Mouse (Mus musculus): Measurements from ENCODE around the gene Elk1. TPM values are rescaled to one million over a fixed set of nuclear protein-coding genes. Genes with fewer than 3 reads are reported as not detected.

Gene Elk1
- total RNA-seq (2014; rRNA removed) = 30.5 and 31.1 TPM in 2 replicates
- polyA plus RNA-seq (2015; fragmentation: Nextera tagmentation; extraction: Ambion mirVana) = 13.7 and 14.5 TPM in 2 replicates

DNA sequence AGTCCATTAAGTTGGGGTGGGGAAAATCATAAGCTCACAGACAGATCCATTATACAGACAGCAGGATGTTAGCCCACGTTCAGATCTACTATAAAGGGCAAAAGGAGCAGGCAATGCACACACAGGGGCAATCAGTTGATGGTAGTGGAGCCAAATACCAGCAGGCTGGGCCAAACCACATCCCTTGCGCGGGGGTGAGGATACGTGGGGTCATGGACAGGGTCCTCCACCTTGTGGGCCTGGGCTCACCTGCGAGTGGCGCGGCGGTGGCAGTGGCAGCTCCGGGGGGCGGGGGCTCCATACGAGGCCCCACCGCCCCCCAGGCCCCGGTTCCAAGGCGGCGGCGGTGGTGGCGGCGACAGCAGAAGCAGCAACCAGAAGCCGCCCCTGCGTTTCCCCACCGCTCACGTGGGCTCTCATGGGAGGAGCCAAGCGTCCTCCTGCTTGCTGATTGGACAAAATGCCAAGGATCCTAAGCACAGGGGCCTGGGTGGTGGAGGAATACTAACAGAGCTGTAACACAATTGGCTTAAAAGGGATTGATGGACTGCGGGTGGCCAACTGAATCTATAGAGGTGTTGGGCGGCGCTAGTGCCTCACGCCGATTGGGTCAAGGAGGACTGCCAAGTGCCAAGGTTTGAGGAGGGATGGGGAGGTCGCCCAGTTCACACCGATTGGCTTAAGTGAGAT lies at the start of gene Elk1:
TSS of gene Elk1 (minus strand) at position 418 of the 690 bp plus-strand sequence.
- ATAC-seq (peak; percentile 98), DNase-seq (ENCODE audit: low spot score) (peak; percentile 94)
- no peak for TF ChIP-seq CTCF (IDR thresholded peaks at IDR 0.05; ENCODE audit: low read depth)
- Histone ChIP-seq H3K27me3 (ENCODE audit: insufficient read depth, low read length) (no peaks in the 10 kb centered on the region), H3K27ac (peak within 1 kb of the TSS; percentile 81), H3K4me2 (ENCODE audit: low read depth, low read length) (peak within 1 kb of the TSS; percentile 56), H3K9ac (replicated peaks; ENCODE audit: low read length) (peak within 1 kb of the TSS; percentile 63), H3K9me3 (ENCODE audit: low read length) (no peaks in the 10 kb centered on the region), H3K4me3 (ENCODE audit: low read length) (peak within 1 kb of the TSS; percentile 57), H3K36me3 (ENCODE audit: insufficient read depth, low read length) (no peaks in the 10 kb centered on the region), H3K4me1 (ENCODE audit: insufficient read depth, low read length) (no peaks in the 10 kb centered on the region)
- 22% methylated on average over 25 of the region's 30 CpGs for WGBS

DNA sequence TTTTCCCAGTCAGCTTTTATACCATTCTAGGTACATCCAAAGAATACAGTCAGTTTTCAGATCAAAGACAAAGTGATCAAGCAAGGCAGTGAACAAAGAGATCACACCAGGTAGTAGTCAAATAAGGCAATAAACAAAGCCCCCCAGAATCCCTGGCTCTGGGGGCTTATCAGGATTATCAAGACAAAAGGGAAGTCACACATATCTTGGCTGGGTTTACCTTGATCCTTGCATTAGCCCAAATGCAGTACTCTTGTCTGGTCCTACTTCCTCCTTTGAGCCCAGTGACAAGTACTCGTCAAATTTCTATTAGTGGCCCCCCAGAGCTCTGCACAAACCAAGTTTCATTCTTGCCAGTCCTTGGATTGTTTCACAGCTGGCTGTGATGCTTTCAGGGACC lies 30.5 kb upstream of the Elk1 start:
- Histone ChIP-seq H3K4me1 (ENCODE audit: insufficient read depth, low read length) (no peaks in the 10 kb centered on the region), H3K4me3 (ENCODE audit: low read length) (no peak overlapping the region), H3K36me3 (ENCODE audit: insufficient read depth, low read length) (no peaks in the 10 kb centered on the region), H3K9ac (replicated peaks; ENCODE audit: low read length) (no peak overlapping the region), H3K9me3 (ENCODE audit: low read length) (no peaks in the 10 kb centered on the region), H3K27ac (no peak overlapping the region), H3K4me2 (ENCODE audit: low read depth, low read length) (no peak overlapping the region), H3K27me3 (ENCODE audit: insufficient read depth, low read length) (no peaks in the 10 kb centered on the region)
- ATAC-seq (no peak), DNase-seq (ENCODE audit: low spot score) (no peak)
- 68% methylated on average over 1 of the region's 1 CpGs for WGBS
- no peak for TF ChIP-seq CTCF (IDR thresholded peaks at IDR 0.05; ENCODE audit: low read depth)

DNA sequence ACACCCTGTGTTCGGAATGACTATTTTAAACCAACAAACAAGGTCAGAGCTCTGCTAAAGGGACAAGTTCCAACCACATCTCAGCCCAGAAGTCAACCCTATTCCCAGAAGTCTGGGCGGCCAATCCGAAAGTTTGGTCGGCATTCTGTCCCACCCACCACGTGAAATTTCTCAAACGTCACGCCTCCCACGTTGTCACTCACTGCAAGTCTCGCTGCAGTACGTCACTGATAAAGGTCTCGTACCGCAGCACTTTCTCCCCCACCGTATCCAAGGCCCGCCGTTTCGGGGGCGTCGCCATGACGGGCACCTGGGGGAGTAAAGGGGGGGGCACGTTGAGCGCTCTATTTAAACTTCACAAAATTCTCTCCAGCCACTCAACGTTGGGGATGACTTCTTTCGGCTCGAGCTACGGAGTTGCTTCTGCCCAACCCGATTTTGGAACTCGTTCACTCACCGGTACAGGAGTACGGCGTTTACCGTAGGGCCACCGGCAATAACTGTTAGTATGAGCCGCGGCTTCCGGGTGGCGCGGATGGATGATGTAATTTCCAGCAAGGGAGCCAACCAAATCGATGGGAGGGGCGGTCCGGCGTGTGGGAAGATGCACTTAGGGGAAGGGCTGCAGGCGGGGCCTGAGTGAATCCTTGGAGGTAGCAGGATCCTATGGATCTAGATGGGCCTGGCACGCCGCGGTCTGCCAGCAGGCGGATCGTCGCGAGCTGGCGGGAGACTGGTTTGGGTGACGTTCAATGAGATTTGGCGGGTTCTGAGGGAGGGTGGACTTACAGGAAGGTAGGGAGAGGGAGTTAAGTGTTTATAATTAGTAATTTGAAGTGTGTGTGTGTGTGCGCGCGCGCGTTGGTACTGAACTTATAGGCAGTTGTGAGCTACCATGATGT lies 11.3 kb upstream of the Elk1 start, which contains the start of gene Uxt:
TSS of gene Uxt (minus strand) at position 541 of the 902 bp plus-strand sequence.
- peak within 1 kb of the TSS; percentile 51 for H3K9ac ChIP-seq (replicated peaks; ENCODE audit: low read length)
- 30% methylated on average over 57 of the region's 57 CpGs for WGBS
- H3K36me3 ChIP-seq (ENCODE audit: insufficient read depth, low read length) = no peaks in the 10 kb centered on the region
- H3K9me3 ChIP-seq (ENCODE audit: low read length) = no peaks in the 10 kb centered on the region
- no peaks in the 10 kb centered on the region for H3K4me1 ChIP-seq (ENCODE audit: insufficient read depth, low read length)
- H3K4me2 ChIP-seq (ENCODE audit: low read depth, low read length) = peak within 1 kb of the TSS; percentile 54
- ATAC-seq = peak; percentile 97
- no peaks in the 10 kb centered on the region for H3K27me3 ChIP-seq (ENCODE audit: insufficient read depth, low read length)
- DNase-seq (ENCODE audit: low spot score) = peak; percentile 90
- peak within 1 kb of the TSS; percentile 46 for H3K4me3 ChIP-seq (ENCODE audit: low read length)
- peak within 1 kb of the TSS; percentile 78; the same call in 1 of the 2 replicates for H3K27ac ChIP-seq
- TF ChIP-seq CTCF (IDR thresholded peaks at IDR 0.05; ENCODE audit: low read depth) = peak; percentile 56

DNA sequence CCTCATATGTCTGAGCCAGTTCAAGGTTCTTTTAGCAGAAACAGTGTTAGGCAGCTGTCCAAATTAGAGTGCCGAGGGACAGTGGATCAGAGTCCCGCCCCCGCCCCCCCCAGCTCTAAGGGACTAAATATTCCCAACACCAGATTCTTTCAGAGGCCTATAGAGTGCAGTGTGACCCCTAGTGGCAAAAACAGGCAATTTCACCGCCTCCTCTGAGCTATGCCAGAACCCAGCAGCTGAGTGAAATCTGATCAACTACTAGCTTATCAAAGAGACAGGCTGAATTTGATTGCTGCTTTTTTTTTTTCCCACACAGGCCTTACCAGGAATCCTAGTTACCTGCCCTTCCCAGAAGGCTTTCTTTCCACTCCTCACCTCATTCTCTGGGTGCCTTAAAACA lies 4.4 kb downstream of the Elk1 start:
- no peaks in the 10 kb centered on the region for H3K36me3 ChIP-seq (ENCODE audit: insufficient read depth, low read length)
- peak; percentile 67 for TF ChIP-seq CTCF (IDR thresholded peaks at IDR 0.05; ENCODE audit: low read depth)

DNA sequence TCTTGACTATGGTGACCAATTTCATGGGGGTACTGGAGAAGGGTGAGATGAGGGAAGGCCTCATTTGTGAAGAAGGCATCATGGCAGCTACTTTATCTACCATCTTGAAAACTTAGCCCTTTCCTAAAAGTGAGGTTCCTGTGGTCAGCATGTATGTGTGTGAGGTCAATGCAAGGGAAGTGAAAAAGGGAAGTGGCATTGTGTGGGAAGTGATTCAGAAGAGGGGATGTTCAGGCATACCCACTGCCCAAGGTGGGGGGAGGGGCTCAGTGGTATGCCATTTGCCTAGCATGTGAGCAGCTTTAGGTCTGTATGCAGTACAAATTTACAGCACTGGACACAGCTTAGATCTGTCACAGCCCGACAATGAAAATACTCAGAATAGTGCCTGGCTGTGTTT lies 18.4 kb downstream of the Elk1 start:
- H3K9ac ChIP-seq (replicated peaks; ENCODE audit: low read length) = no peak overlapping the region
- H3K4me3 ChIP-seq (ENCODE audit: low read length) = no peak overlapping the region
- H3K27ac ChIP-seq = no peak overlapping the region
- H3K9me3 ChIP-seq (ENCODE audit: low read length) = no peaks in the 10 kb centered on the region
- peaks cover 5% of the 10 kb centered on the region; the same call in 1 of the 2 replicates for H3K36me3 ChIP-seq (ENCODE audit: insufficient read depth, low read length)
- DNase-seq (ENCODE audit: low spot score) = no peak
- H3K4me2 ChIP-seq (ENCODE audit: low read depth, low read length) = no peak overlapping the region
- WGBS = 82% methylated on average over 1 of the region's 1 CpGs
- H3K27me3 ChIP-seq (ENCODE audit: insufficient read depth, low read length) = no peaks in the 10 kb centered on the region
- ATAC-seq = no peak
- no peaks in the 10 kb centered on the region for H3K4me1 ChIP-seq (ENCODE audit: insufficient read depth, low read length)
- TF ChIP-seq CTCF (IDR thresholded peaks at IDR 0.05; ENCODE audit: low read depth) = no peak

More for the DNA sequence above, 4.4 kb downstream of the Elk1 start:
- Histone ChIP-seq H3K4me3 (ENCODE audit: low read length) (no peak overlapping the region), H3K4me2 (ENCODE audit: low read depth, low read length) (no peak overlapping the region), H3K27me3 (ENCODE audit: insufficient read depth, low read length) (no peaks in the 10 kb centered on the region), H3K9me3 (ENCODE audit: low read length) (no peaks in the 10 kb centered on the region), H3K4me1 (ENCODE audit: insufficient read depth, low read length) (no peaks in the 10 kb centered on the region), H3K9ac (replicated peaks; ENCODE audit: low read length) (no peak overlapping the region), H3K27ac (no peak overlapping the region)
- ATAC-seq = no peak
- WGBS = 16% methylated on average over 4 of the region's 4 CpGs
- DNase-seq (ENCODE audit: low spot score) = peak; percentile 62

DNA sequence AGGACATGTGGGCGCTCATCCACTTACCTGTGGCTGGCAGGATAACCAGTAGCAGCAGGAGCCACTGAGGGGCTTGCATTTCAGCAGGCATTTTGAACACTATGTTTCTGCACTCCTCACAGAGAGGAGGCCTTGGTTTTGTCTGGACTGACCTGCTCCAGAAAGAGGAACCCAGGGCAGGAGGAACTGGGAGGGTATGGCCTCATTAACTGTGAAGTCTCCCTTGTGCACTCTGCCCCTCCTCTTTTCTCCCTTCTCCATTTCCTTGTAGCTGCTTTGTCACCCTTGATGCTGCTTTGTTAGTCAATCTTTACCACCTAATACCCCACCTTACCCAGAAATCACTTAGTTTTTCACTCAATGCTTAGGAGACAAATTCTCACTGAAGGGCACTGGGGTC lies 19.0 kb downstream of the Elk1 start, which contains the start of gene Cfp:
TSS of gene Cfp (minus strand) at position 192 of the 400 bp plus-strand sequence.
- Histone ChIP-seq H3K27me3 (ENCODE audit: insufficient read depth, low read length) (no peaks in the 10 kb centered on the region), H3K9me3 (ENCODE audit: low read length) (no peaks in the 10 kb centered on the region), H3K4me1 (ENCODE audit: insufficient read depth, low read length) (no peaks in the 10 kb centered on the region), H3K4me2 (ENCODE audit: low read depth, low read length) (no peak within 1 kb of the TSS), H3K36me3 (ENCODE audit: insufficient read depth, low read length) (peaks cover 8% of the 10 kb centered on the region; the same call in 1 of the 2 replicates), H3K9ac (replicated peaks; ENCODE audit: low read length) (no peak within 1 kb of the TSS), H3K27ac (no peak within 1 kb of the TSS), H3K4me3 (ENCODE audit: low read length) (no peak within 1 kb of the TSS)
- no peak for TF ChIP-seq CTCF (IDR thresholded peaks at IDR 0.05; ENCODE audit: low read depth)
- ATAC-seq (no peak), DNase-seq (ENCODE audit: low spot score) (no peak)
- WGBS = 73% methylated on average over 1 of the region's 1 CpGs
